Mouse (Mus musculus) embryonic facial prominence, embryonic 12.5 days (tissue): ENCODE results near the gene Scn5a. TPM values are rescaled to one million over a fixed set of nuclear protein-coding genes. Genes with fewer than 3 reads are reported as not detected.

ENCODE experiments used
- ATAC-seq: fragments of 200-750 bp; cut with Nextera tagmentation; 2 replicates; pipeline ENCODE4 v1.8.0; 2017; ENCODE audit not compliant: insufficient number of reproducible peaks, insufficient read depth, low FRiP score, low TSS enrichment
- H3K27ac ChIP-seq: fragments of 300-500 bp; sonication (generic); 2 replicates; pipeline ENCODE4 v1.5.1; 2016; ENCODE audit warnings: mild to moderate bottlenecking
- H3K27me3 ChIP-seq: fragments of 300-500 bp; sonication (generic); 2 replicates; pipeline ENCODE4 v1.6.1; 2016; ENCODE audit warnings: mild to moderate bottlenecking, moderate library complexity
- H3K36me3 ChIP-seq: fragments of 300-500 bp; sonication (generic); 2 replicates; pipeline ENCODE4 v1.6.1; 2016; ENCODE audit warnings: mild to moderate bottlenecking
- H3K4me1 ChIP-seq: fragments of 300-500 bp; sonication (generic); 2 replicates; pipeline ENCODE4 v1.6.1; 2016
- H3K4me2 ChIP-seq: fragments of 300-500 bp; sonication (generic); replicated peaks from 2 replicates; pipeline ENCODE4 v1.6.1; 2016; ENCODE audit warnings: mild to moderate bottlenecking, moderate library complexity
- H3K4me3 ChIP-seq: fragments of 300-500 bp; sonication (generic); 2 replicates; pipeline ENCODE4 v1.5.1; 2016; ENCODE audit warnings: mild to moderate bottlenecking
- H3K9ac ChIP-seq: fragments of 300-500 bp; sonication (generic); 2 replicates; pipeline ENCODE4 v1.6.1; 2016; ENCODE audit warnings: mild to moderate bottlenecking, moderate library complexity
- H3K9me3 ChIP-seq: fragments of 300-500 bp; sonication (generic); 2 replicates; pipeline ENCODE4 v1.6.1; 2016; ENCODE audit warnings: mild to moderate bottlenecking, moderate library complexity
- WGBS: fragments of 180-500 bp; shearing (Covaris S2); methylation state at CpG from one replicate; pipeline ENCODE4 v1.1.7; 2016; 5-methylcytosine and 5-hydroxymethylcytosine counted together
- polyA plus RNA-seq: library from polyadenylated mRNA; unstranded; fragments of >200 nt; fragmentation: Nextera tagmentation; extraction: Ambion mirVana; gene quantifications from 2 replicates; pipeline ENCODE4 v1.2.1, GENCODE M21; 2016

The Scn5a gene
- polyA plus RNA-seq, result 0.97 and 1.0 TPM in 2 replicates

DNA sequence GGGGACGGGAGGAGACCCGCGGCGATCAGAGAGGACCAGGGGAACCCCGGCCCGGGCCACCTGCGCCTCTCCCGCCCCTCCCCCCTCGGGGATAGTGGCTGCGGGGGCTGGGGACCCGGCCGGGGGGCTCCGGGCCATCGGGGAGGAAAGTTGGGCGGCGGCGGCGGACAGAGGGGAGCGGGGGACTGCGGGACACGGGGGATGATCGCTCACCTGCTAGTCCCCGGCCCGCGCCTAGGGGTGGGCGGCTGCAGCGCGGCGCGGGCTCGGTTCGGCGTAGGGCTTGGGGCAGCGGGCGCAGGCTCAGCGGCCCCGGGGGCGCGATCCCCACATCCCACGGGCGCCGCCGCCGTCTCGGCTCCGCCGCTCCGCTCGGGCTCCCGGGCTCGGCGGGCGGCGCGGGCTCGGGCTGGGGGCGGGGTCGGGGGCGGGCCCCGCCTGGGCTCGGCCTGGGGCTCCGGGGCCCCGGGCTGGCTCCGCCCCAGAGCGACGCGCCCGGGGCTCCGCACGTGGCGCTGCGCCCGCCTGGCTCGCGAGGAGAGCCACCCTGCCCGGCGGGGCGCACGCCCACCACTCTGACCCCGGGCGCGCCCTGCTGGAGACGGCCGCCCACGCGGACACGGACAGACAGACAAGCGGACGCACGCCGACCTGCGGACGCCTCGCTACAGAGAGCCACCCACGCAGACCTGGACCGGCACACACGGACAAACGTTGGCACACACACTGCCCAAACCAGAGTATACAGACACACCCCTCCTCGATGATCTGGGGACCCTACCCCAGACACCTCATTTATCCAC, at the start of gene Scn5a:
Scn5a (minus strand) TSS at position 381 of the 803 bp plus-strand sequence.
- 1% methylated on average over 83 of the region's 99 CpGs for WGBS
- peaks cover 10% of the 10 kb centered on the region; the same call in 1 of the 2 replicates for H3K4me1 ChIP-seq
- peak within 1 kb of the TSS; percentile 63 for H3K9ac ChIP-seq
- peak within 1 kb of the TSS; percentile 55 for H3K4me3 ChIP-seq
- H3K36me3 ChIP-seq, result no peaks in the 10 kb centered on the region
- peaks cover 73% of the 10 kb centered on the region for H3K27me3 ChIP-seq
- peak within 1 kb of the TSS; percentile 98 for H3K4me2 ChIP-seq
- peak; percentile 43; the same call in 1 of the 2 replicates for ATAC-seq
- no peaks in the 10 kb centered on the region for H3K9me3 ChIP-seq
- no peak within 1 kb of the TSS for H3K27ac ChIP-seq

DNA sequence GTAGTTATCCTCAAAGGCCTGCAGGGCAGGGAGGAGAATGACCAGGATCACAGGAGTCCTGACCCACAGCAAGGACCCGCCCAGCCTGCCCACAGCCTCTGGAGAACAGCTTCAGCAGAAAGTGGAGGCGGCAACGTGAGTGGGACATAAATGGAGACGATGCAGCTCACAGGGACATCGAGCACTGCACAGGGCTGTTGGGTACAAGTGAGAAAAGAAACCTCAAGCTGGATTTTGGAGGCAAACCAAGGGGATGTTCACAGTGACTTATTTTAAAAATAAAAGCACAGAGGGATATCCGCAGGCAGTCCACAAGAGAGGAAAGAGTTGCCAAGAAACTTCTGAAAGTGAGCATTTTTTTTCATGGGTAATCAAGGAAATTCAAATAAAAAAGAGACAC, 48.4 kb upstream of the Scn5a start:
- no peaks in the 10 kb centered on the region for H3K36me3 ChIP-seq
- H3K9me3 ChIP-seq, result no peaks in the 10 kb centered on the region
- 0 out of 2 replicates have a peak, but pooled peaks cover 7% of the 10 kb centered on the region for H3K27me3 ChIP-seq
- no peak overlapping the region for H3K27ac ChIP-seq
- no peak overlapping the region for H3K4me2 ChIP-seq
- no peak overlapping the region for H3K9ac ChIP-seq
- peaks cover 12% of the 10 kb centered on the region for H3K4me1 ChIP-seq
- H3K4me3 ChIP-seq, result no peak overlapping the region
- no peak for ATAC-seq
- WGBS, result 84% methylated on average over 6 of the region's 6 CpGs

DNA sequence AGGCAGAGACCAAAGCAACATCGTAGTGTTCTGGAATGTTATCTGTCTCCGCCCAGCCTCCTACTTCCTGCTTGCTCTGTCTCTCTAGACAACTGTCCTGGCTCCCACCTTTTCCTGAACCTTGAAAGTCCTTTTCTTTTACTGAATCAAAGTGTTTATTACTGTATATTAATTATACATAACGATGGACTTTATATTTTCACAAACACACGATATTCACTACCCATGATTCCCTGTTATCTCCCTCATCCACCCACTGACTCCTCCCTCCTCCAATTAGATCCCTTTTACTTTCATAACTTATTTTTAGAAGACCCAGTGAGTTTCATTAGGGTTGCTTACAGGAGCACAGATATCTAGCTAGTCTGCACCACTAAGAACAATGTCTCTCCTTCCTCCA, 45.3 kb upstream of the Scn5a start:
- Histone ChIP-seq H3K9ac (no peak overlapping the region), H3K4me1 (no peaks in the 10 kb centered on the region; the same call in 1 of the 2 replicates), H3K27me3 (no peaks in the 10 kb centered on the region), H3K9me3 (no peaks in the 10 kb centered on the region), H3K27ac (no peak overlapping the region), H3K4me3 (no peak overlapping the region), H3K36me3 (no peaks in the 10 kb centered on the region), H3K4me2 (no peak overlapping the region)
- no peak for ATAC-seq
- WGBS, result 82% methylated on average over 4 of the region's 4 CpGs

DNA sequence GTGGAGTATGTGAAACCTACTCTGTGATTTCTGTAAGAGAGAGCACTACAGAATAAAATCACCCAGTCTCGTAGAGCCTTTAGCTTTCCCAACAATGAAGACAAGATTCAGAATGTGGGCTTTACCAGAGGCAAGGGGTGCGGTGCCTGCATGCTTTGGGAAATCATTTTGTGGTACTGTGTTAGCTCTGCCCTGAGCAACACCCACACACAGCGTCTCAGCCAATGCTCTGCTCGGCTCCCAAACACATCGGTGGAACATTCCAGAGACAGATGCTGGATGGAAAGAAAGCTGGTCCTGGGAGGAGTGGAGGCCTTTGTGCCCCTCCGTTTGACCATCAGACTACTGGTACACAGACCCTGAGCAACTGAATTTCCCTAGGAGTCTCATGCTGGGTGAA, 36.0 kb upstream of the Scn5a start:
- WGBS, result 71% methylated on average over 6 of the region's 6 CpGs
- no peak overlapping the region for H3K27ac ChIP-seq
- no peak for ATAC-seq

GRCm38 (mm10) chr9:119610563-119611166, 31.8 kb upstream of the Scn5a start:
- H3K27me3 ChIP-seq, result no peaks in the 10 kb centered on the region
- H3K36me3 ChIP-seq, result no peaks in the 10 kb centered on the region
- no peaks in the 10 kb centered on the region for H3K9me3 ChIP-seq
- peaks cover 12% of the 10 kb centered on the region for H3K4me1 ChIP-seq
- 85% methylated on average over 7 of the region's 7 CpGs for WGBS
- no peak for ATAC-seq
- no peak overlapping the region for H3K27ac ChIP-seq
- H3K9ac ChIP-seq, result no peak overlapping the region
- H3K4me3 ChIP-seq, result no peak overlapping the region
- H3K4me2 ChIP-seq, result no peak overlapping the region

More for the DNA sequence above, 36.0 kb upstream of the Scn5a start:
- no peak overlapping the region for H3K9ac ChIP-seq
- no peaks in the 10 kb centered on the region for H3K27me3 ChIP-seq
- peaks cover 14% of the 10 kb centered on the region for H3K4me1 ChIP-seq
- no peak overlapping the region for H3K4me2 ChIP-seq
- H3K9me3 ChIP-seq, result no peaks in the 10 kb centered on the region
- H3K4me3 ChIP-seq, result no peak overlapping the region
- H3K36me3 ChIP-seq, result no peaks in the 10 kb centered on the region

- no peaks in the 10 kb centered on the region for H3K9me3 ChIP-seq
- no peaks in the 10 kb centered on the region for H3K36me3 ChIP-seq
- H3K4me1 ChIP-seq, result peaks cover 8% of the 10 kb centered on the region
- no peak overlapping the region for H3K27ac ChIP-seq
- no peaks in the 10 kb centered on the region for H3K27me3 ChIP-seq
- 92% methylated on average over 5 of the region's 5 CpGs for WGBS
- no peak overlapping the region for H3K4me2 ChIP-seq
- H3K9ac ChIP-seq, result no peak overlapping the region
- H3K4me3 ChIP-seq, result no peak overlapping the region
- ATAC-seq, result no peak
Measured at GRCm38 (mm10) chr9:119606906-119607305, 28.1 kb upstream of the Scn5a start.

GRCm38 (mm10) chr9:119604607-119605006, 25.8 kb upstream of the Scn5a start:
- no peaks in the 10 kb centered on the region for H3K27me3 ChIP-seq
- peaks cover 8% of the 10 kb centered on the region for H3K4me1 ChIP-seq
- H3K36me3 ChIP-seq, result no peaks in the 10 kb centered on the region
- no peak overlapping the region for H3K9ac ChIP-seq
- WGBS, result 53% methylated on average over 8 of the region's 8 CpGs
- no peaks in the 10 kb centered on the region for H3K9me3 ChIP-seq
- H3K4me3 ChIP-seq, result no peak overlapping the region
- no peak overlapping the region for H3K4me2 ChIP-seq
- H3K27ac ChIP-seq, result no peak overlapping the region
- ATAC-seq, result no peak

- Histone ChIP-seq H3K4me1 (peaks cover 6% of the 10 kb centered on the region; the same call in 1 of the 2 replicates), H3K27ac (no peak overlapping the region), H3K27me3 (no peaks in the 10 kb centered on the region), H3K36me3 (no peaks in the 10 kb centered on the region), H3K4me3 (no peak overlapping the region), H3K9me3 (no peaks in the 10 kb centered on the region), H3K9ac (no peak overlapping the region), H3K4me2 (no peak overlapping the region)
- ATAC-seq, result no peak
- 84% methylated on average over 10 of the region's 10 CpGs for WGBS
Measured at GRCm38 (mm10) chr9:119598501-119598900, 19.7 kb upstream of the Scn5a start.

DNA sequence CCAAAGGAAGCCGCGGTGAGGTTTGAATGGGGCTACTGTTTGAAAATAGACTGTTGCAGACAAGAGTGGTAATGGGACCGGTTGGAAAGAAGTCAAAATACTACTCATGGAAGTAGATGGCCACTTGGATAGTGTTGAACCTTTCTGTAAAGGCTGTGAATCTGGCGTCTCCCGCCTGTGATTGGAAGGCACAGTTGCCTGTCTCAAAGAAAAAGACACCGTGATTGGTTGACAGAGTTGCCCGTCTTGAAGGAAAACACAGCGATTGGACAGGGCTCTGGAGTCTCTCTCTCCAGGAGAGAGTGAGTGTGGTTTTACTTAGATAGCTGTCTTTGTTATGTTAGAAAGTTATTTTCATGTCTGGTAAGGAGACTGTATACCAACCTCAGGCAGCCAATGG, 18.5 kb upstream of the Scn5a start:
- H3K36me3 ChIP-seq, result no peaks in the 10 kb centered on the region
- WGBS, result 74% methylated on average over 8 of the region's 8 CpGs
- no peak overlapping the region for H3K4me3 ChIP-seq
- no peak overlapping the region for H3K27ac ChIP-seq
- ATAC-seq, result no peak
- no peak overlapping the region for H3K9ac ChIP-seq
- H3K27me3 ChIP-seq, result no peaks in the 10 kb centered on the region
- no peak overlapping the region for H3K4me2 ChIP-seq
- no peaks in the 10 kb centered on the region for H3K9me3 ChIP-seq
- H3K4me1 ChIP-seq, result peaks cover 6% of the 10 kb centered on the region; the same call in 1 of the 2 replicates

DNA sequence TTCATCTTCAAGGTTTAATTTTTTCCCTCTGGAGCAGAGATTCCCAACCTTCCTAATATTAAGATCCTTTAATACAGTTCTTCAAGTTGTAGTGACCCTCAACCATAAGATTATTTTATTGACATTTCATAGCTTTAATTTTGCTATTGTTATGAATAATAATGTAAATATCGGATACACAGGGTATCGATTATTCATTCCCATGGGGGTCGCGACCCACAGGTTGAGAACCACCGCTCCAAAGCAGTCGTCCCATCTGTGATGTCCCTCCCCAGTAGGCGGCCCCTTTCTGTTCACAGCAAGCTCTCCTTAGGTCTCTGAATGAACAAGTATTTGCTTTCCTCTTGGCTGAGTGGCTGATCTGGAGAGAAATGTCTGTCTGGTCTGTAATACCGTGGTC, 10.8 kb upstream of the Scn5a start:
- Histone ChIP-seq H3K27ac (no peak overlapping the region), H3K4me3 (no peak overlapping the region), H3K9me3 (no peaks in the 10 kb centered on the region), H3K27me3 (no peaks in the 10 kb centered on the region), H3K9ac (no peak overlapping the region), H3K4me1 (0 out of 2 replicates have a peak, but pooled peaks cover 6% of the 10 kb centered on the region), H3K4me2 (no peak overlapping the region), H3K36me3 (no peaks in the 10 kb centered on the region)
- no peak for ATAC-seq
- WGBS, result 86% methylated on average over 8 of the region's 8 CpGs

DNA sequence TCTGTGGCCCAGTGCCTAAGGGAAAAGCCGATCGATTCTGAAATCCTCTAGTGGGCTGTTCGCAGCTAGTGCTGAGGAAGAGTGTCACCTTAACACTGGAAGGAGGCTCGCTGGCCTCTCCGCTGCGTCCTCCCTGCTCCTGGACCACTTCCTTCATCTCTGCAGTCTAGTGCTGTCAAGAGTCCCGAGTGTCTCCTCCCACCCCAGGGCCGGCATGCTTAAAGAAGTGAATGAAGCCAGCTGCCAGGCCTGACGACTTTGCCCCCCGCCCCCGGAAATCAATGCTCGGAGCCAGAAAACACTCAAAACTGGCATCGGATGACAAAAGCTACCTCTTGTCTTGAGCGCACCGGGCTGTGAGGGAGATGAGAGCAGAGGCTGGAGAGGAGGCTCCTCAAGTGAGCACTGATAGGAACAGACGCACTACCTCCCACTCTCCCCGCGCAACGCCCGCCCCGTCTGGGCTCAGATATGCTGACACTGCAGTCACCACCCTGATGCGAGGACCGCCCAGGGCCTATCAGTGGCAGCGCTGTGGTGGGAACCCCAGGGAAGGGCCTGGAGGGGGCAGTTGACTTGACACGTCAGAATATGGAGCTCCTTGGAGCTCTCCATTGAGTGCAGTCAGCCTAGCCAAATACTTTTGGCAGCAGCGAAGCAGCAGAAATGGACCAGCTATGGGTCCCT, 10.1 kb upstream of the Scn5a start:
- H3K4me1 ChIP-seq, result 0 out of 2 replicates have a peak, but pooled peaks cover 6% of the 10 kb centered on the region
- H3K9ac ChIP-seq, result no peak overlapping the region
- ATAC-seq, result 0 out of 2 replicates have a peak, but pooled peaks have one; percentile 41
- H3K4me2 ChIP-seq, result peak overlapping the region; percentile 21
- no peaks in the 10 kb centered on the region for H3K27me3 ChIP-seq
- H3K36me3 ChIP-seq, result no peaks in the 10 kb centered on the region
- H3K4me3 ChIP-seq, result no peak overlapping the region
- H3K27ac ChIP-seq, result no peak overlapping the region
- H3K9me3 ChIP-seq, result no peaks in the 10 kb centered on the region
- WGBS, result 33% methylated on average over 26 of the region's 26 CpGs
